Mouse (Mus musculus): ENCODE results near the gene Uhmk1. TPM values are rescaled to one million over a fixed set of nuclear protein-coding genes. Genes with fewer than 3 reads are reported as not detected.

Gene Uhmk1
- total and polyA plus RNA-seq, 3 experiments = 19.5 to 43.9 (median 28.9) TPM

- Histone ChIP-seq H3K9ac (ENCODE audit: control insufficient read depth, low read depth, low read length, poor library complexity, severe bottlenecking) (peak overlapping the region; percentile 38), H3K36me3 (ENCODE audit: control insufficient read depth in 1 of 2, insufficient read depth in 2 of 2, low read length in 2 of 2) (peaks cover 51 to 57% of the 10 kb centered on the region in 2 experiments), H3K27me3 (ENCODE audit: control insufficient read depth in 1 of 2, insufficient read depth in 2 of 2, low read length in 2 of 2) (no peaks in the 10 kb centered on the region), H3K9me3 (replicated peaks; ENCODE audit: insufficient read depth, low read length) (no peaks in the 10 kb centered on the region), H3K4me3 (ENCODE audit: control insufficient read depth in 1 of 2, insufficient read depth in 1 of 2, low read depth in 2 of 2, low read length in 2 of 2) (no peak overlapping the region), H3K27ac (ENCODE audit: control insufficient read depth, low read depth, low read length) (peak overlapping the region; percentile 98), H3K79me2 (ENCODE audit: control insufficient read depth, insufficient read depth, low read length, poor library complexity) (peaks cover 11% of the 10 kb centered on the region), H3K4me1 (ENCODE audit: control insufficient read depth in 1 of 2, insufficient read depth in 2 of 2, low read length in 2 of 2) (peaks cover 35 to 43% of the 10 kb centered on the region in 2 experiments)
- peak; percentile 88 for DNase-seq (ENCODE audit: low read depth, low spot score)
- TF ChIP-seq ZMIZ1 (IDR thresholded peaks at IDR 0.05; ENCODE audit: low read depth, low read length) (0 out of 2 replicates have a peak, but pooled peaks have one; percentile 18), ZKSCAN1 (IDR thresholded peaks at IDR 0.05; ENCODE audit: low read depth, low read length) (no peak), POLR2A (IDR thresholded peaks at IDR 0.05; ENCODE audit: control insufficient read depth in 1 of 2, insufficient read depth in 1 of 2, low read depth in 1 of 2, low read length in 2 of 2, poor library complexity in 1 of 2) (no peak), MYB (IDR thresholded peaks at IDR 0.05; ENCODE audit: low read depth, low read length) (peak; percentile 92), CHD2 (IDR thresholded peaks at IDR 0.05; ENCODE audit: low read length) (no peak; the same call in 1 of the 2 replicates), MYC (IDR thresholded peaks at IDR 0.05; ENCODE audit: low read depth, low read length) (0 out of 2 replicates have a peak, but pooled peaks have one; percentile 41), ETS1 (IDR thresholded peaks at IDR 0.05; ENCODE audit: low read depth, low read length) (peak; percentile 91), GABPA (IDR thresholded peaks at IDR 0.05; ENCODE audit: low read depth, low read length) (no peak), POLR2AphosphoS2 (IDR thresholded peaks at IDR 0.05; ENCODE audit: low read length) (no peak), EP300 (IDR thresholded peaks at IDR 0.05; ENCODE audit: low read depth in 1 of 2, low read length in 2 of 2) (peak; percentile 93 to 95), BHLHE40 (IDR thresholded peaks at IDR 0.05; ENCODE audit: borderline replicate concordance, low read depth, low read length) (peak; percentile 26; the same call in 1 of the 2 replicates), MAFK (IDR thresholded peaks at IDR 0.05; ENCODE audit: borderline replicate concordance, low read depth, low read length) (peak; percentile 56; the same call in 1 of the 2 replicates), ELF1 (IDR thresholded peaks at IDR 0.05; ENCODE audit: low read depth, low read length) (no peak), SMC3 (IDR thresholded peaks at IDR 0.05; ENCODE audit: low read depth, low read length) (no peak), TBP (IDR thresholded peaks at IDR 0.05; ENCODE audit: low read depth, low read length) (0 out of 2 replicates have a peak, but pooled peaks have one; percentile 31), SIN3A (IDR thresholded peaks at IDR 0.05; ENCODE audit: low read length) (peak; percentile 87), USF1 (IDR thresholded peaks at IDR 0.05; ENCODE audit: low read depth, low read length) (no peak), TCF12 (IDR thresholded peaks at IDR 0.05; ENCODE audit: low read depth, low read length) (peak; percentile 86), ZC3H11A (IDR thresholded peaks at IDR 0.05; ENCODE audit: low read depth, low read length) (no peak), TAL1 (IDR thresholded peaks at IDR 0.05; ENCODE audit: low read length) (peak; percentile 32), GATA1 (IDR thresholded peaks at IDR 0.05; ENCODE audit: low read depth, low read length) (peak; percentile 79), ZNF384 (IDR thresholded peaks at IDR 0.05; ENCODE audit: low read depth, low read length) (peak; percentile 17; the same call in 1 of the 2 replicates), CHD1 (IDR thresholded peaks at IDR 0.05; ENCODE audit: low read depth, low read length) (0 out of 2 replicates have a peak, but pooled peaks have one; percentile 39), RCOR1 (IDR thresholded peaks at IDR 0.05; ENCODE audit: low read depth, low read length) (peak; percentile 81), MAZ (IDR thresholded peaks at IDR 0.05; ENCODE audit: low read depth, low read length) (peak; percentile 55; the same call in 1 of the 2 replicates)
These were observed 51.7 kb downstream of the Uhmk1 start for GRCm38 (mm10) chr1:170163398-170163943.
